Mouse (Mus musculus): ENCODE measurements around the gene Gtf2a1. TPM values are rescaled to one million over a fixed set of nuclear protein-coding genes. Genes with fewer than 3 reads are reported as not detected.
"Not testable (repeated sequence)": the region's sequence is repeated elsewhere in the genome, so short reads cannot be mapped to it uniquely, and the experiment has no call there.

Gtf2a1 gene
- 10 to 100 TPM; 46.1 to 48.6 TPM for total RNA-seq (2021)

GRCm38 (mm10) chr12:91589847-91590690, at the start of gene Gtf2a1:
Gtf2a1 (minus strand) TSS chr12:91590487.
- intact Hi-C loops (cut with DNase I), result no loop called here
- DNase-seq (ENCODE audit: low spot score in 2 of 2), result peak; percentile 93 to 94

- intact Hi-C loops (cut with DNase I), result no loop called here
- DNase-seq (ENCODE audit: low spot score in 2 of 2), result no peak
Measured at GRCm38 (mm10) chr12:91638351-91638750, 48.1 kb upstream of the Gtf2a1 start.

- intact Hi-C loops (cut with DNase I), result no loop called here
- no peak for DNase-seq (ENCODE audit: low spot score in 2 of 2)
Measured at GRCm38 (mm10) chr12:91637136-91637909, 47.0 kb upstream of the Gtf2a1 start.

GRCm38 (mm10) chr12:91626482-91626881, 36.2 kb upstream of the Gtf2a1 start:
- DNase-seq (ENCODE audit: low spot score in 2 of 2), result no peak
- intact Hi-C loops (cut with DNase I), result no loop called here

- intact Hi-C loops (cut with DNase I), result no loop called here
- no peak for DNase-seq (ENCODE audit: low spot score in 2 of 2)
Measured at GRCm38 (mm10) chr12:91625013-91625412, 34.7 kb upstream of the Gtf2a1 start.

GRCm38 (mm10) chr12:91609425-91609824, 19.1 kb upstream of the Gtf2a1 start:
- intact Hi-C loops (cut with DNase I), result no loop called here
- DNase-seq (ENCODE audit: low spot score in 2 of 2), result no peak

- intact Hi-C loops (cut with DNase I), result no loop called here
Measured at GRCm38 (mm10) chr12:91607678-91608077, 17.4 kb upstream of the Gtf2a1 start.

GRCm38 (mm10) chr12:91606651-91607050, 16.4 kb upstream of the Gtf2a1 start:
- DNase-seq (ENCODE audit: low spot score in 2 of 2), result no peak
- intact Hi-C loops (cut with DNase I), result no loop called here

More at GRCm38 (mm10) chr12:91607678-91608077, 17.4 kb upstream of the Gtf2a1 start:
- no peak for DNase-seq (ENCODE audit: low spot score in 2 of 2)

GRCm38 (mm10) chr12:91604600-91604999, 14.3 kb upstream of the Gtf2a1 start:
- intact Hi-C loops (cut with DNase I), result no loop called here
- DNase-seq (ENCODE audit: low spot score in 2 of 2), result no peak

GRCm38 (mm10) chr12:91592128-91592527, 1.8 kb upstream of the Gtf2a1 start:
- DNase-seq (ENCODE audit: low spot score in 2 of 2), result no peak
- intact Hi-C loops (cut with DNase I), result no loop called here

GRCm38 (mm10) chr12:91591191-91591590, 904 bp upstream of the Gtf2a1 start:
- DNase-seq (ENCODE audit: low spot score in 2 of 2), result no peak

GRCm38 (mm10) chr12:91590716-91591115, 429 bp upstream of the Gtf2a1 start:
- intact Hi-C loops (cut with DNase I), result no loop called here
- no peak for DNase-seq (ENCODE audit: low spot score in 2 of 2)

More at GRCm38 (mm10) chr12:91591191-91591590, 904 bp upstream of the Gtf2a1 start:
- intact Hi-C loops (cut with DNase I), result no loop called here

- intact Hi-C loops (cut with DNase I), result no loop called here
- DNase-seq (ENCODE audit: low spot score in 2 of 2), result no peak
Measured at GRCm38 (mm10) chr12:91589542-91589846, 793 bp downstream of the Gtf2a1 start.

GRCm38 (mm10) chr12:91588670-91589541, 1.4 kb downstream of the Gtf2a1 start:
- intact Hi-C loops (cut with DNase I), result no loop called here
- peak; percentile 52 to 57 for DNase-seq (ENCODE audit: low spot score in 2 of 2)

GRCm38 (mm10) chr12:91588176-91588669, 2.1 kb downstream of the Gtf2a1 start:
- DNase-seq (ENCODE audit: low spot score in 2 of 2), result peak; percentile 90
- intact Hi-C loops (cut with DNase I), result no loop called here

GRCm38 (mm10) chr12:91587491-91588033, 2.7 kb downstream of the Gtf2a1 start:
- intact Hi-C loops (cut with DNase I), result no loop called here
- no peak for DNase-seq (ENCODE audit: low spot score in 2 of 2)

GRCm38 (mm10) chr12:91587077-91587476, 3.2 kb downstream of the Gtf2a1 start:
- intact Hi-C loops (cut with DNase I), result no loop called here
- no peak for DNase-seq (ENCODE audit: low spot score in 2 of 2)

GRCm38 (mm10) chr12:91585815-91586214, 4.5 kb downstream of the Gtf2a1 start:
- DNase-seq (ENCODE audit: low spot score in 2 of 2); intact Hi-C loops (cut with DNase I): not testable (repeated sequence)

GRCm38 (mm10) chr12:91585206-91585605, 5.1 kb downstream of the Gtf2a1 start:
- DNase-seq (ENCODE audit: low spot score in 2 of 2), result no peak
- intact Hi-C loops (cut with DNase I), result no loop called here
